Mouse (Mus musculus): Measurements from ENCODE around the gene Ccdc136.
"Not testable (repeated sequence)": the region's sequence is repeated elsewhere in the genome, so short reads cannot be mapped to it uniquely, and the experiment has no call there.

DNA sequence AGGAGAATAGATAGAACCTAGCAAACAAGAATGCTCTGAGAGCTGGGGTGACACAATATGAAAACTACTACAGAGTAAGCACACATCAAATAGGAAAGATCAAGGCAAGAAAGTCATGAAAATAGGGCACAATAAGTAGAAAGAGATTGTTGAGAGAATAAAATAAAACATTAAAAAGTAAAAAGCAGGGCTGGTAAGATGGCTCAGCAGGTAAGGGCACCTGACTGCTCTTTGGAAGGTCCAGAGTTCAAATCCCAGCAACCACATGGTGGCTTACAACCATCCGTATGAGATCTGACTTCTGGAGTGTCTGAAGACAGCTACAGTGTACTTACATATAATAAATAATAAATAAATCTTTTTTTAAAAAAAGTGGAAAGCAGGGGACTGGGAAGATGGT lies 5.6 kb upstream of the Ccdc136 start:
- not testable (repeated sequence) for TF ChIP-seq CTCF (IDR thresholded peaks at IDR 0.05; ENCODE audit: borderline replicate concordance, extremely low read depth, insufficient read depth, insufficient read length); POLR2A (IDR thresholded peaks at IDR 0.05; ENCODE audit: borderline replicate concordance, extremely low read depth, insufficient read depth, insufficient read length, poor library complexity, severe bottlenecking)

Measured in brain, embryonic 14.5 days (tissue).